Mouse (Mus musculus) urinary bladder, adult 2 months (tissue): ENCODE measurements at regions not wholly inside any gene's neighbourhood (a gene's known extent, or its start where the extent isn't known, plus 50 kb on each side); places are given as distances from the start of the nearest gene placed in this dataset.

Experiments
- DNase-seq: peaks from one replicate; pipeline ENCODE4 v3.0.0; 2022; ENCODE audit warnings: low spot score

GRCm38 (mm10) chr15:63371328-63372023 lies 473.5 kb downstream of the Gsdmc2 start:
- DNase-seq = no peak

DNA sequence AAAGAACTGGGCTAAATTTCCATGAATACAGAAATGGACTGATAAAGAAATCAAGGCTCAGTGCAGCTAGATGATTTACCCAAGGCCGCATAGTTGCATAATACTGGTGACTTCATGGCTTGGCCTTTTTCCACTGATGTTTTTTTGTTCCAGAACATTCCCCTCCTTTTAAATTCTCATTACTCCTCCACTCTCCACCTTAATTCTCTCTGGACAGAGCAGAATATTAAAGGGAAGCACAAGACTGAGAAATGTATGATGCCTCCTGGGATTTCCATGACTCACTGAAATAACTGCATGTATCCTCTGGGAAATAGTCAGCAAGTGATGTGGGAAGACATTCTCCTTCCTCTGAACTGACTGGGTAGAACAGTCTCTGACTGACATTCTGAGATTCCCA lies 480.5 kb downstream of the Gsdmc2 start:
- DNase-seq = no peak

- no peak for DNase-seq
Observed at GRCm38 (mm10) chr15:63360402-63360801, 484.6 kb downstream of the Gsdmc2 start.

DNA sequence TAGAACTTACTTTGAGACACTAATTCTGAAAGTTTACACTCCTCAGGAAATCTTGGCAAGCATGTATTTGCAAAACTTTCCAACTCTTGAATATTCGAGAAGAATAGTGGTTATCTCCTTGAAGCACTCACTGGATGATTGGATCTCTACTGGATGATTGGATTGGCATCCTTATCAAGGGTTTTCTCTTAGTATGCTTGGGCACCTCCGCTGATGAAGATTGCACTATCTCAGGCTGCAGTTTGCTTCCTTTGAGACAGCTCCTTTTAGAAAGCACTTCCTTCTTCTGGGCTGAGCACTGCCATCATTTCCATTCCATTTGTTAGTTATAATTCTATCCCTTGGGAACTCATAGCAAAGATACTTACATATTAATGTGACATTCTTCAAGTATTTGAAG lies 503.2 kb downstream of the Gsdmc2 start:
- no peak for DNase-seq

GRCm38 (mm10) chr15:63340322-63341060 lies 504.5 kb downstream of the Gsdmc2 start:
- no peak for DNase-seq

DNA sequence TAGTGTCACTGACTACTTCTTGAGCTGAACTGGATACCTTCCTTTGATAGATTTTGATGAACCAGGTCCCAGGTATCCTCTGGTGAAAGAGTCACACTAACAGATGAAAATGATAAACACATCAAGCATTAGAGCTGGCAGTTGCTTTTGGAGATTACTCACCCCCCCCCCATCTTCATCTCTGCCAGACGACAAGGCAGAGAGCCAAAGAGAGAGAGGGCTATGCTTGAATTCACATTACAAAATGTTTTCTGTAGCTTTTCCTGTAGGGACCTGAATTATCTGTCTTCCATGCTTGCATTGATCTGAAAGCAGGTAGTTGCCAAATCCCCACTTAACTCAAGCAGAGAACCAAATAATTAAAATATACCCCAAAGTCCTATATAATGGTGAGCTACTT lies 525.3 kb downstream of the Gsdmc2 start:
- DNase-seq = no peak

DNA sequence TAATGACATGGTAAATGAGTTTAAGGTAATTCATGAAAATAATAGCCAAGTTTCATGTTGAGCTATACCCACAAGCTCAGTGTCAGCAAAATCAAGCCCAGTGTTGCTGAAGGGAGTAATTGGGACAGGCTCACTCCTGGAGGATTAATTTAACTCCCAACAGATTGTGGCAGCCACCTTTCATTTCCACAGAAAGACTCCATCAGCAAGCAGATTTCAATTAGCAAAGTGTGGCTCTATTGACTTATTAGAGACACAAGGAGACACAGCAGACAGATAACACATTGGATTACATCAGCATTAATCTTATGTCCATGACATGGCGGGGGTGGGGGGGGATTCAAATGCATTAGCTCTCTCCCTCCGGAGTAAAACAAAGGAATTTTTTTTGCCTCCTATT lies 534.6 kb downstream of the Gsdmc2 start:
- DNase-seq = no peak

DNA sequence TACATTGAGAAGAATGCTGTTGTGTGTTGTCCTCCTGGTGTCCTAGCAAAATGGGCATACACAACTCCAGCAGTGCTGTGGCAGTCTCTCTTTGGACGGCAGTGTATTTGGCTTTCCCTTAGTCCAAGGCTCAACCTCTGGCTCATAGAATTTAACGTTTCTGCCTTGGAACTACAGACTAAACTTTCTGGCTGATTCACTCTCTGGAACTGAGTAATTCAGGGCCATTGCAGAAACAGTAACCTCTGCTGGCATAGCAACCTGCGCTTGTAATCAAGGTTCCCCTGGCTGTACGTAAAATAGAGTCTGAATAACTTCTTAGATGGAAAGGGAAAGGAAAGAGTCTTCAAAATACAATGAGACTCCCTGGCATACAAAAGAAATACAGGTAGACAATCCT lies 545.7 kb downstream of the Gsdmc2 start:
- no peak for DNase-seq

- DNase-seq = no peak
Observed at GRCm38 (mm10) chr15:63288534-63288933, 556.4 kb downstream of the Gsdmc2 start.

DNA sequence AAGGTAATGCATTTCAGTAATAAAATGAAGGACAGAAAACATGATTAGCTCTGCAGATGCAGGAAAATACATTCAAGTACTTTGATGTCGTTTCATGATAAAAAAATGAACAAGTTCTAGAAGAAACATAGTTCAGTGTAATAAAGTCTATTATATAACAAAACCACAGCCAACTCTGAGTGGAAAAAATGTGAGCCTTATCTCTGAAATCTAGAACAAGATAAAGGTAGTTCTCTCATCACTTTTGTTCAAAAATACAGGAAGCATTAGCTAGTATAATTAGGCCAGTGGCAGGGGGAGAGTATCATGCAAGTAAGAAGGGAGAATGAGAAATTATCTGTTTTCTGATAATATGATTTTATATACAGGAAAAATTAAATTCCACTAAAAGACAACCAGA lies 559.0 kb downstream of the Gsdmc2 start:
- no peak for DNase-seq

- DNase-seq = no peak
Observed at GRCm38 (mm10) chr15:63270381-63270780, 574.6 kb downstream of the Gsdmc2 start.

GRCm38 (mm10) chr15:63265845-63266244 lies 579.1 kb downstream of the Gsdmc2 start:
- DNase-seq = no peak

- DNase-seq = no peak
Observed at GRCm38 (mm10) chr15:63255736-63256135, 589.2 kb downstream of the Gsdmc2 start.

DNA sequence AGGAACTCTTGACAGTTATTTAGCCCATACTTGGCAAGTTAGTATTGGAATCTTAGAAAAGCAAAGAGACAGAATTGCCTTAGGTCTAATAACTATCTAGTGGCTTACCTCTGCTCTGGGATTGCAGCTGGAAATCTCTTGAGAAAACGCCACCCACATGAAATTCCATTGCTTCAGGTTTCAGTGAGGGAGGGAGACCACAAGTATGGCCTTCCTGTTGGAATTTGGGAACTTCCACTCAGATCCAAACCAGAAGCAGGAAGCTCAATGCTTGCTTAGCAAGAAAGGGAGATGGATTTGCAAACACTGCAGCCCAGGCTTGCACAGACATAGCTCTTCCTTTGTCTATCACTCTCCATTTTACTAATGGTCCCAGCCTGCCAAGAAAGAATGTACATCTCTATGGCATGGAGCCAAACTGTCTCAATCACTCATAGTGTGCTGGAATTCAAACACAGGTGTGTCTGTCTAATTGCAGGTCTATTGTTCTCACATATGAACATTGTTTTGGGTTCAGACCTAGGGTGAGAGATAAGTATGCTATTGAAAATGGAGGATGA lies 592.1 kb downstream of the Gsdmc2 start:
- no peak for DNase-seq

- DNase-seq = no peak
Observed at GRCm38 (mm10) chr15:63238601-63239000, 606.4 kb downstream of the Gsdmc2 start.

DNA sequence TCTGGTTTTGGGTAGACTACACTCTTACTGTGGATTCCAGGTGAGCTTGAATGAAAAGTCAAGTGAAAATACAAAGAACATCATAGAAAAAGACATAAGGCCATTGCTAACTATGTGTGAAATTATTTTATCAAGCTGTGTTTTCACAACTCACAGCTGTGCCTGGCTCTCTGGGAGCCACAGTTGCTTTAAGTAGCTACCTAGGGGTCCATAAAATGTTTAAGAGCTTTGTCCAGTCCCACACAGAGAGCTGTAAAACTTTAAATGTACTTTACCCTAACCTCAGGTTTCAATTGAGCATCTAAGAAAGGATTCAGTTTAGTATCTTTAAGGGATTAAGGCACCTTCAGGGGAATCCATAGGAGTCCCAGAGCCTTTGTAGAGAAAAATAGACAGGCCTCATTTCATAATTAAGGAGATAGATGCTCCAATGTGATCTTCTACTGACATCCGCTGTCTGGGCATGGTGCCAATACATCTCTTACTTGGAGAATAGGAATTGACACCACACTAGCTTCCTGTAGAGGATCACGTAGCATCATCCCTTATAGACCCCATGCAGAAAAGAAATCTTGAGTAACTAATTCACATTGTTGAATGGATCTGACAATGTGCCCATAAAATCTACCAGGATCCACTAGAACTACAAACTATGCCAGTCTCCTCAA lies 626.5 kb downstream of the Gsdmc2 start:
- no peak for DNase-seq

- no peak for DNase-seq
Observed at GRCm38 (mm10) chr15:63205150-63205549, 639.8 kb downstream of the Gsdmc2 start.

DNA sequence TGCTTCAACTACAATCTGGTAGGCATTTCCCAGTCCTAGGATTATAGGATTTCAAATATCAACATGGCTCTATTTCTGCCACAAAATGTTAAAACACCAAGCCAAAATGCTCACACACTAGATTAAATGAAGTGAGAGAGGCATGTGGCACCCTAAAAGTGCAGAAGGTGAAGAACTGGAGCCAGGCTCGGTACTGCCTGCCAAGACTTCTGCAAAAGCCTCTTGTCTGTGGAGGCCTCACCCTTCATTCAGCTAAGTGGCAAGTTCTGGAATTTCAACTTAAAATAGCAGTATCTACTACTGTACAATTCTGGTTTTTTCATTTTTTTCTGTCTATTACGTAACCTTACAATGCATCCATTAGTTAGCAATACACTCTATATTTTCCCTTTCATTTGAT lies 649.9 kb downstream of the Gsdmc2 start:
- no peak for DNase-seq

- DNase-seq = no peak
Observed at GRCm38 (mm10) chr15:63194492-63194797, 650.5 kb downstream of the Gsdmc2 start.

- DNase-seq = no peak
Observed at GRCm38 (mm10) chr15:63193617-63194491, 651.1 kb downstream of the Gsdmc2 start.

DNA sequence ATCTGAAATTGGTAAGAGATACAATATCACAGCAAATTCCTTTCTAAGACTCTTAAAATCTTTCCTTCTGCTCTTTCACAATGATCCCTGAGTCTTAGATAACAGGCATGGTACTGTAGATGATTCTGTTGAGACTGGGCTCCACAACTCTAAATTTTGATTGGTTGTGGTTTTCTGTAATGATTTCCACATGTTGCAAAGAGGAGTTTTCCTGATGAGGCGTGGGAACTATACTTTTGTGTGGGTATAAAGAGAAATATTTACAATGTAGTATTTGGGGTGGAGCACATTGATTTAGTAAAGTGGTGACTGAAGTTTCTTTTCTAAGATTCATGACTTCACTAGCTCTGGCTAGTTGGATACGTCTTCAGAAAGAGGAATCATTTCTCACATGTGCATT lies 653.2 kb downstream of the Gsdmc2 start:
- DNase-seq = no peak

DNA sequence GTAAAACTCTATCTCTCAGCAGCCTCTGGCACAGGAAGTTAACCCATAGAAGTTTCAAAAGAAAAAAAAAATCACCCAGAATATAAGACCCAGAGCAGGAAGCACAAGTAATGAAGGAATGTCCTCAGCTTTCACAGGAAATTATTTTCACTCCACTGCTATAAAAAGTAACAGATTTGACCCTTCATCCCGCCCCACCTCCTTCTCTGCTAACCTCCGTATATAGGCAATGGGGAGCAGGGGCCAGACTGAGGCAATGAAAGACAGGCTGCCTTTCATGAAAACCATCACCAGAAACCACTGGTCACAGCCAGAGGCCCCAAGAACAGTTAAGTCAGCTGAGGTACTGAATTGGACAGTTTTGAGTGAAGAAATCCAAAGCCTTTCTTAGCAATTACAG lies 654.9 kb downstream of the Gsdmc2 start:
- no peak for DNase-seq
